11 mouse cellular contexts compared by ENCODE assay signal in the genomic region with DNA sequence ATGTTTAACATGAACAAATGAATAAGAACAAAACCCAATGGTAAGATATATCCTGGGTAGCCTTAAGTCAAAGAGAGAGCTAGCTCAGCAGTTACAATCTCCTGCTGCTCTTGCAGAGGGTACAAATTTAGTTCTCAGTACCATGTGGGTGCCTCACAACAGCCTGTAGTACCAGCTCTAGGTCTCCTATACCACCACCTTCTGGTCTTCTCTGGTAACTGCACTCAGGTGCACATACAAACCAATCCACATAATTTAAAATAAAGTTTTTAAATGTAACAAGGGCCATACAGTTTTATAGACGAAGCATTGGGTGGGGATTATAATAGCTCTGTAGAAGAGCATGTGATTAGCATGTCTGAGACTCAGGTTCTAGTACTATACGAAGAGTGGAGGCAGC. TPM values are rescaled to one million over a fixed set of nuclear protein-coding genes. Genes with fewer than 3 reads are reported as not detected.
DNase-seq lines count a peak whose midpoint lies in the region; TF ChIP-seq lines count a peak whose summit lies in the region.
"Had no signal": no experiment of that assay in that cellular context is flagged by ENCODE, and none has a peak within 500 bp of the region (broad histone marks: within the 10 kb centered on the region; RNA-seq: fewer than 3 reads in every experiment).

No protein-coding gene starts in this region.

- no peaks in the 10 kb centered on the region for H3K27me3 ChIP-seq in cerebellum, adult 2 months (ENCODE audit: control insufficient read depth, insufficient read depth, low read length)
- H3K27me3 ChIP-seq: midbrain, embryonic 13.5 days had no signal

- peak; percentile 13; the same call in 1 of the 2 replicates for TF ChIP-seq CTCF in cerebellum, adult 2 months (IDR thresholded peaks at IDR 0.05; ENCODE audit: borderline replicate concordance, insufficient read depth, low read depth, low read length)
- peak; percentile 44 for TF ChIP-seq CTCF in left cerebral cortex, adult 2 months (IDR thresholded peaks at IDR 0.05)

- WGBS in cerebellum, adult 2 months = 91% methylated on average over 2 of the region's 2 CpGs

- H3K4me1 ChIP-seq in cerebellum, adult 2 months (ENCODE audit: control insufficient read depth, insufficient read depth, low read length) = no peaks in the 10 kb centered on the region; the same call in 1 of the 2 replicates
- H3K4me1 ChIP-seq: liver, embryonic 13.5 days had no signal

- no peak for DNase-seq in cerebellum, adult 2 months
- DNase-seq in cerebellum, adult 8-10 months = no peak
- no peak for DNase-seq in left cerebral cortex, adult 2 months (ENCODE audit: extremely low spot score in 1 of 2, low spot score in 2 of 2)
- DNase-seq in left cerebral cortex, postnatal 4 days = no peak
- peak; percentile 8 to 30 for DNase-seq in B cell, adult 2 months
- DNase-seq in induced T-regulatory cell, adult 2 months (ENCODE audit: low read depth) = peak; percentile 13
- no peak for DNase-seq in spleen, postnatal 14 days (ENCODE audit: low spot score in 2 of 2)
- DNase-seq in left cerebral cortex, postnatal 25 days (ENCODE audit: low spot score in 2 of 2) = no peak
- DNase-seq: liver, embryonic 13.5 days had no signal

- H3K27ac ChIP-seq in cerebellum, adult 2 months (ENCODE audit: insufficient read depth, low read length) = no peak overlapping the region
- H3K27ac ChIP-seq in left cerebral cortex, adult 2 months = no peak overlapping the region
- H3K27ac ChIP-seq: heart, embryonic 15.5 days; liver, embryonic 13.5 days; midbrain, embryonic 13.5 days had no signal

- TF ChIP-seq POLR2A in cerebellum, adult 2 months (IDR thresholded peaks at IDR 0.05; ENCODE audit: borderline replicate concordance, insufficient read depth, low read length) = no peak

- no peak overlapping the region for H3K4me3 ChIP-seq in cerebellum, adult 2 months (replicated peaks; ENCODE audit: insufficient read depth, low read depth, low read length)
- no peak overlapping the region for H3K4me3 ChIP-seq in left cerebral cortex, adult 2 months
- H3K4me3 ChIP-seq: heart, embryonic 15.5 days; liver, embryonic 13.5 days; midbrain, embryonic 13.5 days had no signal

- intact Hi-C loops in left cerebral cortex, adult 2 months (cut with DNase I) = no loop called here
- intact Hi-C loops in left cerebral cortex, postnatal 4 days (cut with DNase I) = no loop called here
- intact Hi-C loops in left cerebral cortex, postnatal 25 days (cut with DNase I) = loop anchor here (5.0 kb wide), 1 partner anchor 267 kb away; no protein-coding TSS in a partner anchor

RNA-seq across cellular contexts. Expression of a gene that starts 2.3 kb away (rescaled TPM):
- polyA plus RNA-seq in cerebellum, adult 2 months (2012; rRNA removed) = 36.9 and 39.9 TPM in 2 replicates
- 10 to 100 TPM; 12.3 to 17.7 TPM for total RNA-seq in left cerebral cortex, adult 2 months (2021)
- total RNA-seq in left cerebral cortex, postnatal 4 days (2021) = 10 to 100 TPM in 1 of 2 experiments, 1 to 10 TPM in 1; 9.0 to 10.6 TPM
- 10 to 100 TPM; 15.9 to 20.5 TPM for total RNA-seq in left cerebral cortex, postnatal 25 days (2021)

Comparison
In these comparisons a context has a peak if more than half of its experiments do, and no peak if none do; other contexts are left out.
1. DNase-seq: peak in B cell, adult 2 months (2 of 2) and induced T-regulatory cell, adult 2 months (single experiment); none in cerebellum, adult 2 months (0 of 2), cerebellum, adult 8-10 months (single experiment), left cerebral cortex, adult 2 months (0 of 2), left cerebral cortex, postnatal 4 days (single experiment), spleen, postnatal 14 days (0 of 2) and left cerebral cortex, postnatal 25 days (0 of 2).